Mouse (Mus musculus) adrenal gland, postnatal 4 days (tissue): Measurements from ENCODE around the gene Opcml. TPM values are rescaled to one million over a fixed set of nuclear protein-coding genes. Genes with fewer than 3 reads are reported as not detected.

ENCODE experiments used
- DNase-seq, 2 experiments: peaks; one replicate each; pipeline ENCODE4 v3.0.0; 2021 to 2022; ENCODE audit warnings: low spot score in 2 of 2, mixed read lengths in 2 of 2
- total RNA-seq, 2 experiments: library from RNA; stranded (reverse); gene quantifications; 2 replicates each; pipeline ENCODE4 v1.2.3; 2021

Opcml gene
- total RNA-seq, 2 experiments from 2014 or later: 1.8 to 2.6 TPM

- DNase-seq: no peak
Measured at GRCm38 (mm10) chr9:28613683-28614620, 823.4 kb downstream of the Opcml start.

GRCm38 (mm10) chr9:28615447-28615846 is 824.9 kb downstream of the Opcml start:
- DNase-seq: no peak

GRCm38 (mm10) chr9:28617666-28618065 is 827.1 kb downstream of the Opcml start:
- DNase-seq: no peak

- DNase-seq: no peak
Measured at GRCm38 (mm10) chr9:28618186-28618892, 827.8 kb downstream of the Opcml start.

GRCm38 (mm10) chr9:28621939-28622338 is 831.4 kb downstream of the Opcml start:
- DNase-seq: no peak

- DNase-seq: no peak
Measured at GRCm38 (mm10) chr9:28624870-28625269, 834.3 kb downstream of the Opcml start.

- no peak for DNase-seq
Measured at GRCm38 (mm10) chr9:28642766-28643165, 852.2 kb downstream of the Opcml start.

GRCm38 (mm10) chr9:28644063-28644462 is 853.5 kb downstream of the Opcml start:
- DNase-seq: no peak

- DNase-seq: no peak
Measured at GRCm38 (mm10) chr9:28650089-28650488, 859.5 kb downstream of the Opcml start.

- no peak for DNase-seq
Measured at GRCm38 (mm10) chr9:28659996-28660395, 869.4 kb downstream of the Opcml start.

- no peak for DNase-seq
Measured at GRCm38 (mm10) chr9:28662882-28663281, 872.3 kb downstream of the Opcml start.

- DNase-seq: no peak
Measured at GRCm38 (mm10) chr9:28680309-28680708, 889.7 kb downstream of the Opcml start.

- DNase-seq: no peak
Measured at GRCm38 (mm10) chr9:28681252-28682037, 890.9 kb downstream of the Opcml start.

GRCm38 (mm10) chr9:28683951-28684470 is 893.4 kb downstream of the Opcml start:
- no peak for DNase-seq

- DNase-seq: no peak
Measured at GRCm38 (mm10) chr9:28686942-28687611, 896.5 kb downstream of the Opcml start.

GRCm38 (mm10) chr9:28690134-28690533 is 899.6 kb downstream of the Opcml start:
- DNase-seq: no peak

GRCm38 (mm10) chr9:28705796-28706195 is 915.2 kb downstream of the Opcml start:
- DNase-seq: no peak

GRCm38 (mm10) chr9:28714544-28714943 is 924.0 kb downstream of the Opcml start:
- DNase-seq: no peak

- no peak for DNase-seq
Measured at GRCm38 (mm10) chr9:28720186-28720585, 929.6 kb downstream of the Opcml start.

GRCm38 (mm10) chr9:28731811-28732602 is 941.4 kb downstream of the Opcml start:
- DNase-seq: no peak
